Comparison of ENCODE assay signal across 15 mouse cellular contexts in the genomic region with DNA sequence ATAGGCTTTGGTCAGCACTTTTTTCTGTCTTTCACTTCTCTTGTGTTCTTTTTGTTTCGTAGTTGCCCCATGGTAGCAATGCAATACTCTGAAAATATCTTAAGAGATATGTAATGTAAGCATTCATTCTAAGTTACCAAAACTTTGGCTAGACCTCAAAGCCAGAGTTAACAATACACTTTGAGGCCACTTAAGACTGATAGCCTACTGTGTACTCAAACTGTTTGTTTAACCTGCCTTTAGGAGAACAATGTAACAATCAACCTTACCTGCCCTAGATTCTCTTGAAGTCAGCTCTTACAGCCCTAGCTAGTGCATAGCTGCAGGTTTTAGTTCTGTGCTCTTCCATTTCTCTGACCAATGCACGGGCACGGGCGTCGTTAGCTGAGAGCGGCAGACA.
"Had no signal": no experiment of that assay in that cellular context is flagged by ENCODE, and none has a peak within 500 bp of the region (broad histone marks: within the 10 kb centered on the region; RNA-seq: fewer than 3 reads in every experiment).

No protein-coding gene starts in this region.

- H3K27ac ChIP-seq: limb, embryonic 15.5 days; liver, embryonic 12.5 days; lung, embryonic 15.5 days; midbrain, embryonic 15.5 days; neural tube, embryonic 12.5 days had no signal

- H3K9me3 ChIP-seq: limb, embryonic 15.5 days; liver, embryonic 12.5 days; lung, embryonic 15.5 days; megakaryocyte, embryonic 14.5 days; midbrain, embryonic 15.5 days; neural tube, embryonic 12.5 days had no signal

- H3K9ac ChIP-seq: limb, embryonic 15.5 days; liver, embryonic 12.5 days; lung, embryonic 15.5 days; midbrain, embryonic 15.5 days; neural tube, embryonic 12.5 days had no signal

- DNase-seq: kidney, adult 2 months; kidney, postnatal 25 days; layer of hippocampus, adult 9-11 months; layer of hippocampus, postnatal 36 days; right cerebral cortex, postnatal 25 days; thymus, postnatal 36 days had no signal

- ATAC-seq: hindbrain, embryonic 16.5 days; inflammation-experienced regulatory T-cells, adult 6 months; liver, embryonic 12.5 days; midbrain, embryonic 15.5 days had no signal

- H3K4me3 ChIP-seq: limb, embryonic 15.5 days; liver, embryonic 12.5 days; lung, embryonic 15.5 days; megakaryocyte, embryonic 14.5 days; midbrain, embryonic 15.5 days; neural tube, embryonic 12.5 days had no signal

- H3K36me3 ChIP-seq: midbrain, embryonic 15.5 days had no signal

- H3K4me2 ChIP-seq: limb, embryonic 15.5 days; liver, embryonic 12.5 days; lung, embryonic 15.5 days; midbrain, embryonic 11.5 days; midbrain, embryonic 15.5 days; neural tube, embryonic 12.5 days had no signal

- H3K27me3 ChIP-seq: limb, embryonic 15.5 days; liver, embryonic 12.5 days; lung, embryonic 15.5 days; megakaryocyte, embryonic 14.5 days; midbrain, embryonic 15.5 days; neural tube, embryonic 12.5 days had no signal

- H3K4me1 ChIP-seq: limb, embryonic 15.5 days; lung, embryonic 15.5 days; neural tube, embryonic 12.5 days had no signal
